Mouse (Mus musculus) CH12.LX (cell line): ENCODE data around the gene Kcne4. TPM values are rescaled to one million over a fixed set of nuclear protein-coding genes. Genes with fewer than 3 reads are reported as not detected.

Experiments
- DNase-seq: peaks from one replicate; pipeline ENCODE4 v3.0.0-alpha.2; 2013; ENCODE audit errors: extremely low read depth
- H3K27ac ChIP-seq: 2 replicates; pipeline ENCODE4 v1.5.1; 2012; ENCODE audit warnings: low read depth, mild to moderate bottlenecking, control low read depth, moderate library complexity; ENCODE audit not compliant: insufficient read depth
- H3K27me3 ChIP-seq: replicated peaks from 2 replicates; pipeline ENCODE3; 2012; ENCODE audit warnings: inconsistent platforms
- H3K36me3 ChIP-seq, 2 experiments: replicated peaks in 1 of 2; 2 replicates each; pipeline versions ENCODE3 to v1.6.1; 2012; ENCODE audit warnings: inconsistent platforms in 1 of 2, low read length in 1 of 2, mild to moderate bottlenecking in 1 of 2, mixed read lengths in 1 of 2, moderate library complexity in 1 of 2; ENCODE audit not compliant: control insufficient read depth in 1 of 2, insufficient read depth in 1 of 2
- H3K4me1 ChIP-seq, 2 experiments: 2 replicates each; pipeline ENCODE4 v1.6.1; 2012; ENCODE audit warnings: inconsistent platforms in 1 of 2, moderate library complexity in 1 of 2; ENCODE audit not compliant: insufficient read depth in 2 of 2, control insufficient read depth in 1 of 2
- H3K4me2 ChIP-seq: 2 replicates; pipeline ENCODE4 v1.6.1; 2012; ENCODE audit warnings: low read depth, mild to moderate bottlenecking, control low read depth; ENCODE audit not compliant: poor library complexity, insufficient read depth, severe bottlenecking
- H3K4me3 ChIP-seq, 3 experiments: fragments of 150-350 bp in 1 of 3; sonication (generic) in 1 of 3; replicated peaks in 1 of 3; 2 replicates each; pipeline versions ENCODE3 to v1.5.1; 2011 to 2012; ENCODE audit warnings: low read depth in 2 of 3, low read length in 2 of 3, mild to moderate bottlenecking in 2 of 3, moderate library complexity in 2 of 3, control low read depth in 1 of 3, improper control_type of control experiment in 1 of 3, inconsistent platforms in 1 of 3, mixed read lengths in 1 of 3; ENCODE audit not compliant: poor library complexity in 1 of 3
- H3K79me2 ChIP-seq: replicated peaks from 2 replicates; pipeline ENCODE4 v1.6.1; 2012; ENCODE audit warnings: mild to moderate bottlenecking, moderate library complexity; ENCODE audit not compliant: control insufficient read depth, poor library complexity, insufficient read depth, severe bottlenecking; ENCODE audit errors: extremely low read depth
- H3K9ac ChIP-seq: 2 replicates; pipeline ENCODE4 v1.6.1; 2012; ENCODE audit warnings: low read depth, mild to moderate bottlenecking, control low read depth, moderate library complexity; ENCODE audit not compliant: insufficient read depth
- H3K9me3 ChIP-seq: replicated peaks from 2 replicates; pipeline ENCODE3; 2012; ENCODE audit warnings: low read length, inconsistent platforms, mixed read lengths
- BHLHE40 ChIP-seq: IDR thresholded peaks from 2 replicates; pipeline ENCODE4 v1.6.1; 2011; ENCODE audit warnings: mild to moderate bottlenecking, low read depth, low read length, improper control_type of control experiment
- CHD1 ChIP-seq: IDR thresholded peaks from 2 replicates; pipeline ENCODE4 v1.6.1; 2012; ENCODE audit warnings: low read depth, low read length, improper control_type of control experiment, inconsistent platforms
- CTCF ChIP-seq, 2 experiments: IDR thresholded peaks in 1 of 2; conservative IDR thresholded peaks in 1 of 2; 2 replicates each; pipeline ENCODE4 v1.5.1; 2011 to 2012; ENCODE audit warnings: low read depth in 2 of 2, low read length in 2 of 2, improper control_type of control experiment in 1 of 2, inconsistent platforms in 1 of 2, mild to moderate bottlenecking in 1 of 2, moderate library complexity in 1 of 2
- E2F4 ChIP-seq: IDR thresholded peaks from 2 replicates; pipeline ENCODE4 v1.6.1; 2011; ENCODE audit warnings: low read depth, low read length, improper control_type of control experiment; ENCODE audit not compliant: insufficient replicate concordance
- ELF1 ChIP-seq: IDR thresholded peaks from 2 replicates; pipeline ENCODE4 v1.6.1; 2014; ENCODE audit warnings: low read depth, mild to moderate bottlenecking, inconsistent platforms, low read length, improper control_type of control experiment
- EP300 ChIP-seq: IDR thresholded peaks from 2 replicates; pipeline ENCODE4 v1.6.1; 2011; ENCODE audit warnings: low read length, improper control_type of control experiment
- HCFC1 ChIP-seq: IDR thresholded peaks from 2 replicates; pipeline ENCODE4 v1.6.1; 2012; ENCODE audit warnings: low read depth, mild to moderate bottlenecking, inconsistent platforms, low read length, improper control_type of control experiment
- IRF4 ChIP-seq: IDR thresholded peaks from 2 replicates; pipeline ENCODE4 v1.6.1; 2014; ENCODE audit warnings: low read depth, mild to moderate bottlenecking, inconsistent platforms, low read length, improper control_type of control experiment
- JUN ChIP-seq: IDR thresholded peaks from 2 replicates; pipeline ENCODE4 v1.6.1; 2011; ENCODE audit warnings: low read depth, mild to moderate bottlenecking, low read length, improper control_type of control experiment, moderate library complexity; ENCODE audit not compliant: insufficient read depth
- MAFK ChIP-seq: IDR thresholded peaks from 2 replicates; pipeline ENCODE4 v1.6.1; 2011; ENCODE audit warnings: low read length, improper control_type of control experiment; ENCODE audit not compliant: insufficient replicate concordance
- MAX ChIP-seq: IDR thresholded peaks from 2 replicates; pipeline ENCODE4 v1.6.1; 2011; ENCODE audit warnings: low read length, improper control_type of control experiment
- MAZ ChIP-seq: IDR thresholded peaks from 2 replicates; pipeline ENCODE4 v1.6.1; 2012; ENCODE audit warnings: low read depth, mild to moderate bottlenecking, inconsistent platforms, low read length, improper control_type of control experiment, moderate library complexity
- MEF2A ChIP-seq: IDR thresholded peaks from 2 replicates; pipeline ENCODE4 v1.6.1; 2014; ENCODE audit warnings: low read depth, mild to moderate bottlenecking, inconsistent platforms, low read length, improper control_type of control experiment, borderline replicate concordance
- POLR2A ChIP-seq: IDR thresholded peaks from 2 replicates; pipeline ENCODE4 v1.6.1; 2011; ENCODE audit warnings: low read depth, mild to moderate bottlenecking, improper control_type of control experiment, low read length
- POLR2AphosphoS2 ChIP-seq: IDR thresholded peaks from 2 replicates; pipeline ENCODE4 v1.6.1; 2011; ENCODE audit warnings: low read depth, low read length, improper control_type of control experiment
- RAD21 ChIP-seq: IDR thresholded peaks from 2 replicates; pipeline ENCODE4 v1.6.1; 2011; ENCODE audit warnings: low read depth, mild to moderate bottlenecking, low read length, improper control_type of control experiment, moderate library complexity
- RCOR1 ChIP-seq: conservative IDR thresholded peaks from 2 replicates; pipeline ENCODE4 v1.6.1; 2012; ENCODE audit warnings: low read depth, mild to moderate bottlenecking, inconsistent platforms, low read length, improper control_type of control experiment
- SIN3A ChIP-seq: IDR thresholded peaks from 2 replicates; pipeline ENCODE4 v1.6.1; 2012; ENCODE audit warnings: low read length, improper control_type of control experiment, inconsistent platforms
- USF1 ChIP-seq: IDR thresholded peaks from 2 replicates; pipeline ENCODE4 v1.6.1; 2014; ENCODE audit warnings: low read depth, mild to moderate bottlenecking, inconsistent platforms, low read length, improper control_type of control experiment
- USF2 ChIP-seq: conservative IDR thresholded peaks from 2 replicates; pipeline ENCODE4 v1.6.1; 2011; ENCODE audit warnings: low read depth, low read length, improper control_type of control experiment
- ZC3H11A ChIP-seq: IDR thresholded peaks from 2 replicates; pipeline ENCODE4 v1.6.1; 2012; ENCODE audit warnings: low read depth, mild to moderate bottlenecking, inconsistent platforms, low read length, improper control_type of control experiment
- dilution Hi-C: fragments of 300-500 bp; cut with MboI; formaldehyde crosslinking; loops from 2 replicates; pipeline ENCODE4 v1.14.3; 2020; ENCODE audit warnings: low sequenced_read_pairs; ENCODE audit not compliant: extremely low pct_unique_long_range_greater_than_20kb, extremely low pct_ligation_motif_present
- in situ Hi-C: fragments of 300-500 bp; cut with MboI; formaldehyde crosslinking; loops from 3 replicates; pipeline ENCODE4 v1.14.3; 2019; ENCODE audit warnings: low sequenced_read_pairs, low pct_ligation_motif_present, low pct_unique_long_range_greater_than_20kb, mixed read lengths
- polyA plus RNA-seq: library from polyadenylated mRNA; unstranded; fragments of >175 nt; gene quantifications from 2 replicates; pipeline ENCODE4 v1.2.1, GENCODE M21; 2012; ENCODE audit warnings: low read depth; ENCODE audit not compliant: insufficient read length
- total RNA-seq, 2 experiments: library from RNA; depleted of rRNA; stranded (reverse); fragments of 300-350 nt in 1 of 2; fragments of >200 nt in 1 of 2; gene quantifications; 2 replicates each; pipeline ENCODE4 v1.2.3; 2012 to 2014

Gene Kcne4
- total and polyA plus RNA-seq, 3 experiments: not detected

GRCm38 (mm10) chr1:78852408-78853093 lies 36.0 kb downstream of the Kcne4 start:
- Histone ChIP-seq H3K4me2 (no peak overlapping the region), H3K79me2 (no peaks in the 10 kb centered on the region), H3K9me3 (no peaks in the 10 kb centered on the region), H3K36me3 (no peaks in the 10 kb centered on the region), H3K27ac (no peak overlapping the region), H3K9ac (no peak overlapping the region), H3K27me3 (no peaks in the 10 kb centered on the region), H3K4me3 (no peak overlapping the region), H3K4me1 (peaks cover 0 to 4% of the 10 kb centered on the region in 2 experiments; a peak in 1 of 4 replicates)
- TF ChIP-seq E2F4 (no peak), CTCF (conservative IDR thresholded peaks at IDR 0.05 in 1 of 2, IDR thresholded peaks at IDR 0.05 in 1 of 2; ENCODE audit: low read depth in 2 of 2, low read length in 2 of 2) (no peak), EP300 (no peak), MAZ (no peak)
- dilution Hi-C loops: no loop called here
- no peak for DNase-seq
- in situ Hi-C loops: no loop called here

GRCm38 (mm10) chr1:78853094-78853445 lies 36.5 kb downstream of the Kcne4 start:
- Histone ChIP-seq H3K4me3 (no peak overlapping the region), H3K9me3 (no peaks in the 10 kb centered on the region), H3K4me1 (peaks cover 0 to 4% of the 10 kb centered on the region in 2 experiments; a peak in 1 of 4 replicates), H3K4me2 (no peak overlapping the region), H3K9ac (no peak overlapping the region), H3K27ac (no peak overlapping the region), H3K36me3 (no peaks in the 10 kb centered on the region), H3K27me3 (no peaks in the 10 kb centered on the region), H3K79me2 (no peaks in the 10 kb centered on the region)
- dilution Hi-C loops (no loop called here), in situ Hi-C loops (no loop called here)
- TF ChIP-seq EP300 (no peak), POLR2AphosphoS2 (no peak), MAFK (no peak), E2F4 (no peak), USF1 (no peak)
- no peak for DNase-seq

GRCm38 (mm10) chr1:78854306-78854705 lies 37.7 kb downstream of the Kcne4 start:
- no peak for DNase-seq
- dilution Hi-C loops (no loop called here), in situ Hi-C loops (no loop called here)
- H3K27ac ChIP-seq: no peak overlapping the region
- H3K27me3 ChIP-seq: no peaks in the 10 kb centered on the region
- H3K9ac ChIP-seq: no peak overlapping the region
- no peaks in the 10 kb centered on the region for H3K36me3 ChIP-seq
- H3K4me1 ChIP-seq: peaks cover 0 to 3% of the 10 kb centered on the region in 2 experiments; a peak in 1 of 4 replicates
- no peak overlapping the region for H3K4me2 ChIP-seq
- H3K79me2 ChIP-seq: no peaks in the 10 kb centered on the region
- no peak overlapping the region for H3K4me3 ChIP-seq
- no peaks in the 10 kb centered on the region for H3K9me3 ChIP-seq
- no peak for TF ChIP-seq USF2
- no peak for TF ChIP-seq SIN3A
- TF ChIP-seq ZC3H11A: no peak
- TF ChIP-seq HCFC1: no peak
- no peak for TF ChIP-seq RAD21
- no peak for TF ChIP-seq BHLHE40
- TF ChIP-seq JUN: no peak
- TF ChIP-seq MAZ: no peak
- TF ChIP-seq MAX: no peak
- no peak for TF ChIP-seq RCOR1
- no peak for TF ChIP-seq CHD1
- TF ChIP-seq POLR2AphosphoS2: no peak
- TF ChIP-seq IRF4: no peak
- no peak for TF ChIP-seq CTCF (conservative IDR thresholded peaks at IDR 0.05 in 1 of 2, IDR thresholded peaks at IDR 0.05 in 1 of 2; ENCODE audit: low read depth in 2 of 2, low read length in 2 of 2)
- no peak for TF ChIP-seq ELF1
- no peak for TF ChIP-seq MEF2A
- no peak for TF ChIP-seq POLR2A
- no peak for TF ChIP-seq MAFK
